Comparison of ENCODE assay signal across 8 mouse cellular contexts in genomic region chr11:118239281-118240198, GRCm38 (mm10). TPM values are rescaled to one million over a fixed set of nuclear protein-coding genes. Genes with fewer than 3 reads are reported as not detected.
DNase-seq lines count a peak whose midpoint lies in the region; ATAC-seq and TF ChIP-seq lines count a peak whose summit lies in the region.

No protein-coding gene starts in this region.

- no peaks in the 10 kb centered on the region for H3K36me3 ChIP-seq in heart, postnatal 0 days (replicated peaks; ENCODE audit: control insufficient read depth, insufficient read depth, low read length)
- H3K36me3 ChIP-seq in thymus, adult 2 months (ENCODE audit: control insufficient read depth, insufficient read depth, low read length): no peaks in the 10 kb centered on the region
- H3K36me3 ChIP-seq in kidney, postnatal 0 days (ENCODE audit: insufficient read depth, low read length): no peaks in the 10 kb centered on the region

- no peak overlapping the region for H3K4me2 ChIP-seq in heart, postnatal 0 days (ENCODE audit: low read depth, low read length)
- peak overlapping the region; percentile 12; the same call in 1 of the 2 replicates for H3K4me2 ChIP-seq in kidney, postnatal 0 days (ENCODE audit: low read length)

- no peak for TF ChIP-seq CTCF in heart, postnatal 0 days (IDR thresholded peaks at IDR 0.05; ENCODE audit: low read depth)
- TF ChIP-seq CTCF in thymus, adult 2 months (IDR thresholded peaks at IDR 0.05; ENCODE audit: borderline replicate concordance, control insufficient read depth, extremely low read depth, insufficient read depth, low read length, poor library complexity): no peak
- TF ChIP-seq CTCF in kidney, postnatal 0 days (IDR thresholded peaks at IDR 0.05; ENCODE audit: low read depth): no peak

- TF ChIP-seq EP300 in heart, postnatal 0 days (IDR thresholded peaks at IDR 0.05; ENCODE audit: low read depth): no peak

- no peak for TF ChIP-seq POLR2A in thymus, adult 2 months (IDR thresholded peaks at IDR 0.05; ENCODE audit: control insufficient read depth, extremely low read depth, insufficient read depth, low read length, poor library complexity)

- no peak overlapping the region for H3K9ac ChIP-seq in heart, postnatal 0 days (replicated peaks; ENCODE audit: low read depth, low read length)
- no peak overlapping the region for H3K9ac ChIP-seq in kidney, postnatal 0 days (ENCODE audit: low read depth, low read length)

- H3K27ac ChIP-seq in heart, postnatal 0 days (ENCODE audit: low read depth): 0 out of 2 replicates have a peak overlapping the region, but pooled peaks have one; percentile 54
- peak overlapping the region; percentile 20 for H3K27ac ChIP-seq in thymus, adult 2 months (ENCODE audit: control insufficient read depth, insufficient read depth, low read length)
- peak overlapping the region; percentile 70 for H3K27ac ChIP-seq in kidney, postnatal 0 days

- peaks cover 54% of the 10 kb centered on the region for H3K4me1 ChIP-seq in heart, postnatal 0 days (ENCODE audit: control insufficient read depth, insufficient read depth)
- peaks cover 65% of the 10 kb centered on the region for H3K4me1 ChIP-seq in thymus, adult 2 months (replicated peaks; ENCODE audit: control insufficient read depth, insufficient read depth, low read length)
- peaks cover 47% of the 10 kb centered on the region for H3K4me1 ChIP-seq in kidney, postnatal 0 days (replicated peaks; ENCODE audit: insufficient read depth, low read length)

- no peak for ATAC-seq in heart, postnatal 0 days (ENCODE audit: insufficient read depth, low read depth)
- ATAC-seq in kidney, postnatal 0 days (replicated peaks; ENCODE audit: low FRiP score, low read depth): peak; percentile 63; the same call in 1 of the 2 replicates

- no peaks in the 10 kb centered on the region for H3K9me3 ChIP-seq in heart, postnatal 0 days (replicated peaks; ENCODE audit: control insufficient read depth, low read length)
- no peaks in the 10 kb centered on the region for H3K9me3 ChIP-seq in kidney, postnatal 0 days (replicated peaks; ENCODE audit: low read length)

- 54% methylated on average over 14 of the region's 14 CpGs for WGBS in heart, postnatal 0 days
- 81% methylated on average over 14 of the region's 14 CpGs for WGBS in thymus, adult 2 months
- WGBS in kidney, postnatal 0 days: 25% methylated on average over 14 of the region's 14 CpGs

- no peaks in the 10 kb centered on the region for H3K27me3 ChIP-seq in heart, postnatal 0 days (ENCODE audit: control insufficient read depth, insufficient read depth, low read length)
- H3K27me3 ChIP-seq in thymus, adult 2 months (ENCODE audit: control insufficient read depth, insufficient read depth, low read length): no peaks in the 10 kb centered on the region
- no peaks in the 10 kb centered on the region for H3K27me3 ChIP-seq in kidney, postnatal 0 days (ENCODE audit: insufficient read depth, low read length)

- no peak overlapping the region for H3K4me3 ChIP-seq in heart, postnatal 0 days (ENCODE audit: low read depth, low read length)
- H3K4me3 ChIP-seq in thymus, adult 2 months (ENCODE audit: control insufficient read depth, insufficient read depth, low read length): no peak overlapping the region
- no peak overlapping the region for H3K4me3 ChIP-seq in kidney, postnatal 0 days (replicated peaks; ENCODE audit: low read depth, low read length)

- no peak for DNase-seq in heart, postnatal 0 days (ENCODE audit: low spot score)
- no peak for DNase-seq in heart, adult 9 months (ENCODE audit: low spot score in 2 of 2)
- DNase-seq in thymus, adult 2 months: no peak
- DNase-seq in thymus, postnatal 0 days (ENCODE audit: low spot score): no peak
- DNase-seq in kidney, postnatal 0 days (ENCODE audit: low spot score): peak; percentile 89
- DNase-seq in yolk sac, embryonic 10.5 days (ENCODE audit: low spot score): peak; percentile 16
- no peak for DNase-seq in ovary, adult 18-20 months (ENCODE audit: low spot score)
- DNase-seq in adipocyte (ENCODE audit: low spot score): no peak

RNA-seq across cellular contexts. Expression of gene Cyth1, which starts 8.9 kb away (rescaled TPM):
- 49.8 and 50.1 TPM in 2 replicates for total RNA-seq in heart, postnatal 0 days (2014; rRNA removed; ENCODE audit: low replicate concordance)
- polyA plus RNA-seq in heart, postnatal 0 days (2015; fragmentation: Nextera tagmentation; extraction: Ambion mirVana): 21.4 TPM in 2 replicates
- polyA plus RNA-seq in thymus, adult 2 months (2012; rRNA removed): 66.7 and 70.0 TPM in 2 replicates
- polyA plus RNA-seq in thymus, postnatal 0 days (2015; fragmentation: Nextera tagmentation; extraction: Ambion mirVana): 44.7 and 46.1 TPM in 2 replicates
- polyA plus RNA-seq in kidney, postnatal 0 days (2015; fragmentation: Nextera tagmentation; extraction: Ambion mirVana): 16.7 and 17.3 TPM in 2 replicates

RNA-seq across cellular contexts. Expression of gene Usp36, which starts 50.5 kb away (rescaled TPM):
- 10.4 and 18.3 TPM in 2 replicates for total RNA-seq in heart, postnatal 0 days (2014; rRNA removed; ENCODE audit: low replicate concordance)
- 5.5 and 6.6 TPM in 2 replicates for polyA plus RNA-seq in heart, postnatal 0 days (2015; fragmentation: Nextera tagmentation; extraction: Ambion mirVana)
- polyA plus RNA-seq in thymus, adult 2 months (2012; rRNA removed): 28.8 and 34.6 TPM in 2 replicates
- 13.0 and 15.2 TPM in 2 replicates for polyA plus RNA-seq in thymus, postnatal 0 days (2015; fragmentation: Nextera tagmentation; extraction: Ambion mirVana)
- 10.9 and 11.9 TPM in 2 replicates for polyA plus RNA-seq in kidney, postnatal 0 days (2015; fragmentation: Nextera tagmentation; extraction: Ambion mirVana)

Comparison
In these comparisons a context has a peak if more than half of its experiments do, and no peak if none do; other contexts are left out.
1. DNase-seq: peak in kidney, postnatal 0 days (single experiment) and yolk sac, embryonic 10.5 days (single experiment); none in heart, postnatal 0 days (single experiment), heart, adult 9 months (0 of 2), thymus, adult 2 months (single experiment), thymus, postnatal 0 days (single experiment), ovary, adult 18-20 months (single experiment) and adipocyte (single experiment).
2. H3K27ac ChIP-seq: peak in every context shown above with its lines; median percentile 70 in kidney, postnatal 0 days; 54 in heart, postnatal 0 days; 20 in thymus, adult 2 months.